Mouse (Mus musculus): ENCODE results near the gene Brca1.

- TF ChIP-seq EP300 (IDR thresholded peaks at IDR 0.05; ENCODE audit: insufficient read depth, low read depth, low read length) (no peak), CTCF (IDR thresholded peaks at IDR 0.05) (0 out of 2 replicates have a peak, but pooled peaks have one; percentile 21)
Observed at GRCm38 (mm10) chr11:101465101-101465868, 86.5 kb downstream of the Brca1 start.

Measured in heart, adult 2 months (tissue).